Mouse (Mus musculus): Measurements from ENCODE around the gene Pes1. TPM values are rescaled to one million over a fixed set of nuclear protein-coding genes. Genes with fewer than 3 reads are reported as not detected.
A peak's percentile ranks its signal among the peaks of the same experiment; 100 is the strongest.

Gene Pes1
- polyA plus RNA-seq, 1 experiment from 2014 or later = 52.4 TPM

DNA sequence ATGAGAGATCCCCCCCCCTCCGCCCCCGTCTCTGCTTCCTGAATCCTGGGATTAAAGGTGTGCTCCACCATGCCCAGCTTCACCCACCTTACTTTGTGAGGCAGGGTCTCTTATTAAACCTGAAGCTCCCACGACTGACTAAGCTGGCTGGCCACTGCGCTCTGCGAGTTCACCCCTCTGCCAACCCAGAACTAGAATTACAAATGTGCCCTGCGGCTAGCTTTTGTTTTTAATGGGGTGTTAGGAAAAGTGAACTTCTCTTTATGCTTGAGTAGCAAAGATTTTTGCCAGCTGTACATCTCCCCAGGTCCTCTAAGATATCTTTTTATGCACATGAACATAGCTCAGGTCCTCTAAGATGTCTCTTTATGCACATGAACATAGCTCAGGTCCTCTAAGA, 30.1 kb downstream of the Pes1 start:
- H3K4me2 ChIP-seq (ENCODE audit: low read length) = no peak overlapping the region
- 87% methylated on average over 6 of the region's 6 CpGs for WGBS
- no peak for ATAC-seq
- peaks cover 7% of the 10 kb centered on the region for H3K4me1 ChIP-seq (ENCODE audit: control insufficient read depth, insufficient read depth, low read depth, low read length)
- no peaks in the 10 kb centered on the region for H3K36me3 ChIP-seq (ENCODE audit: control insufficient read depth, insufficient read depth, low read length)
- peaks cover 22% of the 10 kb centered on the region for H3K27me3 ChIP-seq (replicated peaks; ENCODE audit: control insufficient read depth, insufficient read depth, low read length)
- no peak overlapping the region for H3K4me3 ChIP-seq (ENCODE audit: low read length)
- H3K9ac ChIP-seq (ENCODE audit: low read depth, low read length) = no peak overlapping the region
- H3K9me3 ChIP-seq (ENCODE audit: control insufficient read depth, low read length) = no peaks in the 10 kb centered on the region
- no peak overlapping the region for H3K27ac ChIP-seq (ENCODE audit: low read depth, low read length)

DNA sequence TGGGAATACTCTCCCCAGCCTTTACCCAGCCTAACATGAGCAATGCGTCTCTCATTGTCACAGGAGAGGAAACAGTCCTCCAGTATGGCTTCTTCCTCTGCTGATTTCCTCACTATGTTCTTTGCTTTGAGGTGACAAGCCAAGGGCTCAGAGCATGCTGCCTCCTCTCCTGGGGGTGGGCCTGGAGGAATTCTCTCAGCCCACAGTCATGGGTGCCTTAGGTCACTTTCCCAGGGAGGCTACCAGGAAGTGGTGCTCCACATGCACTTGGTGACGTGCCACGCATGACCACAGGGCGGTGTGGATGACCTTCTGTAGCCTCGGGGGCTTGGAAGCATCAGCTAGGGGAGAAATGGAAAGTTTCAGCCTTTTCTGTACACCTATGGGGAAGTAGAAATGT, 31.7 kb downstream of the Pes1 start:
- H3K9me3 ChIP-seq (ENCODE audit: control insufficient read depth, low read length) = no peaks in the 10 kb centered on the region
- WGBS = 80% methylated on average over 5 of the region's 5 CpGs
- no peak overlapping the region for H3K4me2 ChIP-seq (ENCODE audit: low read length)
- no peak overlapping the region for H3K9ac ChIP-seq (ENCODE audit: low read depth, low read length)
- ATAC-seq = no peak
- H3K4me1 ChIP-seq (ENCODE audit: control insufficient read depth, insufficient read depth, low read depth, low read length) = peaks cover 7% of the 10 kb centered on the region
- peaks cover 31% of the 10 kb centered on the region for H3K27me3 ChIP-seq (replicated peaks; ENCODE audit: control insufficient read depth, insufficient read depth, low read length)
- no peaks in the 10 kb centered on the region for H3K36me3 ChIP-seq (ENCODE audit: control insufficient read depth, insufficient read depth, low read length)
- no peak overlapping the region for H3K27ac ChIP-seq (ENCODE audit: low read depth, low read length)
- H3K4me3 ChIP-seq (ENCODE audit: low read length) = no peak overlapping the region

DNA sequence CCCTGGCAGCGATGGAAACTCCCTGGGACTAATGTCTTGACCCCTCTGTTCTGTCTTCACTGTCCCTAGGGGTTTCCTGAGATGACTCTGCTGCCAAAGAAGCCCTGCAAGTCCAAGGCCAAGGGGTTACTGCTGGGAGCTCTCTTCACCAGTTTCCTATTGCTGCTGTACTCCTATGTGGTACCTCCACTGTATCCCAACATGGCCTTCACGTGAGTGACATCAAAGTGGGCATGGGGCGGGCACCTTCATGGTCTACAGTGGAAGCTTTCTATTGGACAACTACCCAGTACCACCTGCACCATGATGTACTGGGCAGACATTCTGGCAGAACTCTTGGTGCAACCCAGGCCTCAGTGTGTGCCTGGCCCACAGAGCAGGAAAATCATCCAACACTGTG, 33.1 kb downstream of the Pes1 start:
- Histone ChIP-seq H3K36me3 (ENCODE audit: control insufficient read depth, insufficient read depth, low read length) (no peaks in the 10 kb centered on the region), H3K4me1 (ENCODE audit: control insufficient read depth, insufficient read depth, low read depth, low read length) (peaks cover 7% of the 10 kb centered on the region), H3K4me2 (ENCODE audit: low read length) (no peak overlapping the region), H3K9me3 (ENCODE audit: control insufficient read depth, low read length) (no peaks in the 10 kb centered on the region), H3K4me3 (ENCODE audit: low read length) (no peak overlapping the region), H3K27ac (ENCODE audit: low read depth, low read length) (no peak overlapping the region), H3K27me3 (replicated peaks; ENCODE audit: control insufficient read depth, insufficient read depth, low read length) (peaks cover 33% of the 10 kb centered on the region), H3K9ac (ENCODE audit: low read depth, low read length) (no peak overlapping the region)
- ATAC-seq = no peak
- 87% methylated on average over 3 of the region's 3 CpGs for WGBS

DNA sequence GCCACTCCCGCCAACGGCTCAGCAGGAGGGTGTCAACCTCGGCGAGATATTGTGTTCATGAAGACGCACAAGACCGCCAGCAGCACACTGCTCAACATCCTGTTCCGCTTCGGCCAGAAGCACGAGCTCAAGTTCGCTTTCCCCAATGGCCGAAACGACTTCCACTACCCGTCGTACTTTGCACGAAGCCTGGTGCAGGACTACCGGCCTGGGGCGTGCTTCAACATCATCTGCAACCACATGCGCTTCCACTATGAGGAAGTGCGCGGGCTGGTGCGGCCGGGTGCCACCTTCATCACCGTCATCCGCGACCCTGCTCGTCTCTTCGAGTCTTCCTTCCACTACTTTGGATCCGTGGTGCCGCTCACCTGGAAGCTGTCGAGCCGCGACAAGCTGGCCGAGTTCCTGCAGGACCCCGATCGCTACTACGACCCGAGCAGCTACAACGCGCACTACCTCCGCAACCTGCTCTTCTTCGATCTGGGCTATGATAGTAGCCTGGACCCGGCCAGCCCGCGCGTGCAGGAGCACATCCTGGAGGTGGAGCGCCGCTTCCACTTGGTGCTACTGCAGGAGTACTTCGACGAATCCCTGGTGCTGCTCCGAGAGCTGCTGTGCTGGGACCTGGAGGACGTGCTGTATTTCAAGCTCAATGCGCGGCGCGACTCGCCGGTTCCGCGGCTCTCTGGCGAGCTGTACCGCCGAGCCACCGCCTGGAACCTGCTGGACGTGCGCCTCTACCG, 34.4 kb downstream of the Pes1 start:
- H3K4me3 ChIP-seq (ENCODE audit: low read length) = peak overlapping the region; percentile 33
- WGBS = 7% methylated on average over 66 of the region's 66 CpGs
- peak overlapping the region; percentile 53 for H3K4me2 ChIP-seq (ENCODE audit: low read length)
- peaks cover 7% of the 10 kb centered on the region for H3K4me1 ChIP-seq (ENCODE audit: control insufficient read depth, insufficient read depth, low read depth, low read length)
- no peak for ATAC-seq
- peaks cover 33% of the 10 kb centered on the region for H3K27me3 ChIP-seq (replicated peaks; ENCODE audit: control insufficient read depth, insufficient read depth, low read length)
- no peaks in the 10 kb centered on the region for H3K36me3 ChIP-seq (ENCODE audit: control insufficient read depth, insufficient read depth, low read length)
- H3K9me3 ChIP-seq (ENCODE audit: control insufficient read depth, low read length) = no peaks in the 10 kb centered on the region
- H3K9ac ChIP-seq (ENCODE audit: low read depth, low read length) = 0 out of 2 replicates have a peak overlapping the region, but pooled peaks have one; percentile 22
- no peak overlapping the region for H3K27ac ChIP-seq (ENCODE audit: low read depth, low read length)

DNA sequence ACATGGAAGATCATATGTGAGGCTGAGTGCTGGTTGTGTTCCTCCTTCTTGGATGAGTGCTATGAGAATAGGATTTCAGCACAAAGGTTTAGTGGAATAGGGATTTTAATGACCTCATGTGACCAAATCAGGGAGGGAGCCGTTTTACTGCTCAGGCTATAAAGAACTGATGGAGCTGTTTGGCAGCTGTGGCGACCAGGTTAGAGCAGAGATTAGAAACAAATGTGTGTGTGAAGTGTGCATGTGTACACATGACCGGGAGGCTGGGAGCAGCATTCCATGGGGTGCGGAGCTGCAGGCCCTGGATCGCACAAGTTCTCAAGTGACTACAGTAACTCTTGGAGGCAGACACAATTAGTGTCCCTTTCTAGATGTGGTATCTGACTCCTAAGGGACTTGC, 35.8 kb downstream of the Pes1 start:
- Histone ChIP-seq H3K27me3 (replicated peaks; ENCODE audit: control insufficient read depth, insufficient read depth, low read length) (peaks cover 33% of the 10 kb centered on the region), H3K4me1 (ENCODE audit: control insufficient read depth, insufficient read depth, low read depth, low read length) (peaks cover 7% of the 10 kb centered on the region), H3K36me3 (ENCODE audit: control insufficient read depth, insufficient read depth, low read length) (no peaks in the 10 kb centered on the region), H3K4me2 (ENCODE audit: low read length) (no peak overlapping the region), H3K27ac (ENCODE audit: low read depth, low read length) (no peak overlapping the region), H3K4me3 (ENCODE audit: low read length) (no peak overlapping the region), H3K9ac (ENCODE audit: low read depth, low read length) (no peak overlapping the region), H3K9me3 (ENCODE audit: control insufficient read depth, low read length) (no peaks in the 10 kb centered on the region)
- WGBS = 80% methylated on average over 5 of the region's 5 CpGs
- ATAC-seq = no peak

DNA sequence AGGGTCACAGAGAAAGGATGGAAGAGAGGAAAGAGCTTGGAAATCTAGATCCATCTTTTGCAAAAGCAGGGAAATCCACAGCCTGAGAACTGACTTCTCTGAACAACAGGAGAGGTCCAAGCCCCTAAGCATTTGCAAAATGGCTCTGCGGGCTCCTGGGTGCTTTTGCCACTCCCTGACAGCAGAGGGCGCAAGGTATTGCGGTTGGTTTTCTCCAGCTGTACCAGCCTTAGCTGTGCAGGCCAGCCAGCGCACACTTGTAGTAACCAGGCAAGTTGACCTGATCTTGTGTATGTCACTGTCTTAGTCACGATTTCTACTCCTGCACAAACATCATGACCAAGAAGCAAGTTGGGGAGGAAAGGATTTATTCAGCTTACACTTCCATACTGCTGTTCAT, 37.8 kb downstream of the Pes1 start:
- Histone ChIP-seq H3K27me3 (replicated peaks; ENCODE audit: control insufficient read depth, insufficient read depth, low read length) (peaks cover 32% of the 10 kb centered on the region), H3K4me2 (ENCODE audit: low read length) (no peak overlapping the region), H3K9me3 (ENCODE audit: control insufficient read depth, low read length) (no peaks in the 10 kb centered on the region), H3K27ac (ENCODE audit: low read depth, low read length) (no peak overlapping the region), H3K4me1 (ENCODE audit: control insufficient read depth, insufficient read depth, low read depth, low read length) (peaks cover 7% of the 10 kb centered on the region), H3K4me3 (ENCODE audit: low read length) (no peak overlapping the region), H3K36me3 (ENCODE audit: control insufficient read depth, insufficient read depth, low read length) (no peaks in the 10 kb centered on the region), H3K9ac (ENCODE audit: low read depth, low read length) (no peak overlapping the region)
- peak; percentile 65; the same call in 1 of the 2 replicates for ATAC-seq
- 10% methylated on average over 5 of the region's 5 CpGs for WGBS

DNA sequence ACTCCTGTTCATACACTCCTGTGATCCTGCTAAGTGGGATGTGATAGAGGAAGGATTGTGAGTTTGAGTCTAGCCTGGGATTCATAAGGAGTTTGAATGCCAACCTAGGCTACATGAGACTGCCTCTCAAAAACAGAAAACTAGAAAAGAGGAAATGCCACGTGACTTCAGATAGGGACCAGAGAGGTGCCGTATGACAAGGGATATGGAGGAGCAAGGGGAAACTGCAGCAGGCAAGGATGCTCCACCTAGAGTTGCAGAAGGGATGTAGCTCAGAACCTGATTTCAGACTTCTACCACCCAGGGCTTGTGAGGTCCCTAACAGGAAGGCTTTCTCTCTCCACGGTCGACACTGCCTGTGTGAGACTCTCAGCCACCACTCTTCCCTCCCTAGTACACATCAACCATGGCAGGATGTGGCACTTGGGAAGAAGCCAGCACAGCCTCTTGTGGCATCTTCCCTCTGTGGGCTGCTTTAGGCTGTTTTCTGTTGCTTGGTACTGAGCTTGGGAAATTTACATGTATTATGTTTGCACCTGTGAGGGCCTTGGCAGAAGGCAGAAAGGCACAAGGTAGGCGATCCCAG, 41.5 kb downstream of the Pes1 start:
- Histone ChIP-seq H3K4me3 (ENCODE audit: low read length) (no peak overlapping the region), H3K36me3 (ENCODE audit: control insufficient read depth, insufficient read depth, low read length) (no peaks in the 10 kb centered on the region), H3K27me3 (replicated peaks; ENCODE audit: control insufficient read depth, insufficient read depth, low read length) (peaks cover 2% of the 10 kb centered on the region; the same call in 1 of the 2 replicates), H3K9ac (ENCODE audit: low read depth, low read length) (no peak overlapping the region), H3K27ac (ENCODE audit: low read depth, low read length) (no peak overlapping the region), H3K4me1 (ENCODE audit: control insufficient read depth, insufficient read depth, low read depth, low read length) (no peaks in the 10 kb centered on the region), H3K9me3 (ENCODE audit: control insufficient read depth, low read length) (no peaks in the 10 kb centered on the region), H3K4me2 (ENCODE audit: low read length) (no peak overlapping the region)
- 61% methylated on average over 5 of the region's 5 CpGs for WGBS
- no peak for ATAC-seq

DNA sequence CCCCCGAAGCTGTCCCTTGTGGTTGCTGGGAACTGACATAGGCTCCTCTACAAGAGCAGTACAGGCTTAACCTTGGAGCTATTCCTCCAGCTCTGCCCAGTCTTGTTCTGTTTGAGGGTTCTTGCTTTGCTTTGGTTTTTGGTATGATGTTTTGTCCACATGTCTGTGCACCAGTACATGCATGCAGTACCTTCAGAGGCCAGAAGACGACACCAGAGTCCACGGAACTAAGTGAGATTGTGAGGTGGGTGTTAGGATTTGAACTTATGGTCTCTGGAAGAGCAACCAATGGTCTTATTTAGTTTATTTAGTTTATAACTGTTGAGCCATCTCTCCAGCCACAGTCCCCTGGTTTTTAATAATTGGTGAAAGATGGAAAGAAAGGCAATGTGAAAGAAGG, 42.7 kb downstream of the Pes1 start:
- Histone ChIP-seq H3K36me3 (ENCODE audit: control insufficient read depth, insufficient read depth, low read length) (no peaks in the 10 kb centered on the region), H3K4me2 (ENCODE audit: low read length) (no peak overlapping the region), H3K27me3 (replicated peaks; ENCODE audit: control insufficient read depth, insufficient read depth, low read length) (no peaks in the 10 kb centered on the region), H3K9ac (ENCODE audit: low read depth, low read length) (no peak overlapping the region), H3K4me3 (ENCODE audit: low read length) (no peak overlapping the region), H3K27ac (ENCODE audit: low read depth, low read length) (no peak overlapping the region), H3K9me3 (ENCODE audit: control insufficient read depth, low read length) (no peaks in the 10 kb centered on the region), H3K4me1 (ENCODE audit: control insufficient read depth, insufficient read depth, low read depth, low read length) (no peaks in the 10 kb centered on the region)
- whole genome bisulfite sequencing = 89% methylated on average over 3 of the region's 3 CpGs
- no peak for ATAC-seq

DNA sequence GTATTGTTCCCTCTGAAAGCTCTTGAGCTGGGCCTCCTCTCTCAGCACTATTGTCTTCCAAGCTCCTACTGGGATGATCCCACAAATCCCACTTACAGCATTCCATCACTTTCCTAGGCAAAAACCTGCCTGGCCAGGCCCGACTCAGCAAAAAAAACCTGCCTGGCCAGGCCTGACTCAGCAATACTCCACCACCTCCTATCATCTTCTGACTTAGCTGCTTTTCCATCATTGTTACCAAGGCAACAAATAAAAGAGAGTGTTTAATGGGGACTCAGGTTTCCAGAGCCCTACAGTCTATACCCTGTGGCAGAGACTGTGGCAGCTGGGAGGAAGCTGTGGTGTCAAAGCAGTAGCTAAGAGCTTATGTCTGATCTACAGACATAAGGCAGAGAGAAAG, 48.8 kb downstream of the Pes1 start:
- H3K4me1 ChIP-seq (ENCODE audit: control insufficient read depth, insufficient read depth, low read depth, low read length) = no peaks in the 10 kb centered on the region
- no peaks in the 10 kb centered on the region for H3K27me3 ChIP-seq (replicated peaks; ENCODE audit: control insufficient read depth, insufficient read depth, low read length)
- H3K4me2 ChIP-seq (ENCODE audit: low read length) = no peak overlapping the region
- no peak for ATAC-seq
- WGBS = 78% methylated on average over 1 of the region's 1 CpGs
- peaks cover 3% of the 10 kb centered on the region for H3K9me3 ChIP-seq (ENCODE audit: control insufficient read depth, low read length)
- no peak overlapping the region for H3K27ac ChIP-seq (ENCODE audit: low read depth, low read length)
- no peak overlapping the region for H3K9ac ChIP-seq (ENCODE audit: low read depth, low read length)
- no peak overlapping the region for H3K4me3 ChIP-seq (ENCODE audit: low read length)
- H3K36me3 ChIP-seq (ENCODE audit: control insufficient read depth, insufficient read depth, low read length) = no peaks in the 10 kb centered on the region

All from hindbrain, embryonic 16.5 days (tissue).